Mouse (Mus musculus): ENCODE data around the gene Olfr99.

DNA sequence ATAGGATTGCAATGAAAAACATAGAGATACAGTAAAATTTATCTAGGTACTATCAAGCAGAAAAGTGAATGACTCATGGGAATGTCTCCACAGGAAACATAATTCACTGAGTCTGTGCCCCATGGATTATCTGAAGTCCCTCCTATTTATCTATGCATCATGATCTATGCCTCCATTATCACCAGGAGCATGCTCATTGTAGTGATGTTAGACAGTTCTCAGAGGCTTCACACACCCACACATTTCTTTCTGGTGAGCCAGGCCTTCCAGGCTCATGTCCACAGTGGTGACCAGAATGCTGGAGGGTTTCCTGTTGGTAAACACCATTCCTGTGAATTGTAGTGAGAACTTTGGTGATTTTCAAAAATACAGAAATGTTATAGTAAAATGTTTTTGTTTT, 6.7 kb downstream of the Olfr99 start:
- TF ChIP-seq CTCF (conservative IDR thresholded peaks at IDR 0.05 in 1 of 2, IDR thresholded peaks at IDR 0.05 in 1 of 2; ENCODE audit: low read depth in 2 of 2, low read length in 2 of 2) (no peak), KAT2A (IDR thresholded peaks at IDR 0.05; ENCODE audit: insufficient replicate concordance, low read length) (no peak), ZKSCAN1 (IDR thresholded peaks at IDR 0.05; ENCODE audit: borderline replicate concordance, low read depth, low read length) (no peak), POLR2A (IDR thresholded peaks at IDR 0.05; ENCODE audit: low read depth, low read length) (no peak), EP300 (IDR thresholded peaks at IDR 0.05; ENCODE audit: low read length) (no peak)
